Mouse (Mus musculus) MEL (cell line): ENCODE results near the gene Ccs.

Source experiments
- CHD1 ChIP-seq: IDR thresholded peaks from 2 replicates; pipeline ENCODE4 v1.6.1; 2012; ENCODE audit warnings: low read depth, mild to moderate bottlenecking, inconsistent platforms, low read length, improper control_type of control experiment
- CTCF ChIP-seq, 3 experiments: IDR thresholded peaks in 2 of 3; conservative IDR thresholded peaks in 1 of 3; 2 replicates each; pipeline ENCODE4 v1.5.1; 2011 to 2012; ENCODE audit warnings: low read length in 3 of 3, low read depth in 2 of 3, mild to moderate bottlenecking in 2 of 3, improper control_type of control experiment in 1 of 3, inconsistent platforms in 1 of 3, mixed read lengths in 1 of 3, moderate library complexity in 1 of 3; ENCODE audit not compliant: control insufficient read depth in 1 of 3, insufficient read depth in 1 of 3, poor library complexity in 1 of 3, severe bottlenecking in 1 of 3
- NRF1 ChIP-seq: IDR thresholded peaks from 2 replicates; pipeline ENCODE4 v1.6.1; 2014; ENCODE audit warnings: low read depth, mild to moderate bottlenecking, inconsistent platforms, low read length, improper control_type of control experiment, moderate library complexity; ENCODE audit not compliant: poor library complexity, insufficient read depth, severe bottlenecking
- POLR2A ChIP-seq, 2 experiments: IDR thresholded peaks; 2 replicates each; pipeline ENCODE4 v1.6.1; 2011 to 2012; ENCODE audit warnings: low read length in 2 of 2, mild to moderate bottlenecking in 2 of 2, control low read depth in 1 of 2, improper control_type of control experiment in 1 of 2, low read depth in 1 of 2, moderate library complexity in 1 of 2; ENCODE audit not compliant: control insufficient read depth in 1 of 2, insufficient read depth in 1 of 2, poor library complexity in 1 of 2
- TAL1 ChIP-seq: IDR thresholded peaks from 2 replicates; pipeline ENCODE4 v1.6.1; 2012; ENCODE audit warnings: mild to moderate bottlenecking, inconsistent platforms, low read length, moderate library complexity, mixed read lengths

DNA sequence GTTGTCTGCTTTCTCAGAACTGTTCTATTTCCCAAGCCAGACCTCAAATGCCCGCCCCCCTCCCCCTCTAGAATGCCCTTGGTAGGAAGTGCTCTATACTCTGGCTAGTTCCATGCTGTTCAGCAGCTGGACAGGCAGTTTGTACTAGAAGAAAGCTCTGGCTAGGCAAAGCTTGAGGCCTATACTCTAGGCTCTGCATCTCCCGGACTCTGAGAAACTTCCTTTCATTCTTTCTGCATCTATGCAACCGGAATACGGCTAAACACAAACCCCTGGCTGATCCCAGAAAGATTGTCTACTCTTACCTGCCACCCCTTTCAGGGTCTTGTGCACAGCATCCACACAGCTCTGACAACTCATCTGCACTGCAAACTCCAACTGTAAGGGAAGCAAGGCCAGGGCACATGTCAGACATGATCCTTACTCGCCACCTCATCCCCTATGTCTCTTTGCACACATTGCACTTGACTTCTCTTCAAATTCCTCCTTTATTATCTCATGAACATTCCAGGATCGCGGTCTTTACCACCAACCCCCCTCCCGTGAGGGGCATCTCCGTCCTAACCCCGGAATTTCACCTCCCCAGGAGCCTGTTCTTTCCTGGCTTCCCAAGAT is 499 bp downstream of the Ccs start:
- TF ChIP-seq CHD1 (no peak), TAL1 (no peak), NRF1 (no peak), CTCF (IDR thresholded peaks at IDR 0.05 in 2 of 3, conservative IDR thresholded peaks at IDR 0.05 in 1 of 3; ENCODE audit: control insufficient read depth in 1 of 3, insufficient read depth in 1 of 3, low read depth in 2 of 3, low read length in 3 of 3, poor library complexity in 1 of 3, severe bottlenecking in 1 of 3) (no peak), POLR2A (IDR thresholded peaks at IDR 0.05; ENCODE audit: control insufficient read depth in 1 of 2, insufficient read depth in 1 of 2, low read depth in 1 of 2, low read length in 2 of 2, poor library complexity in 1 of 2) (no peak)
